Comparison of ENCODE assay signal across 8 mouse cellular contexts in genomic region chr5:125141525-125141880, GRCm38 (mm10). TPM values are rescaled to one million over a fixed set of nuclear protein-coding genes. Genes with fewer than 3 reads are reported as not detected.
A peak's percentile ranks its signal among the peaks of the same experiment; 100 is the strongest.
DNase-seq lines count a peak whose midpoint lies in the region; ATAC-seq lines count a peak whose summit lies in the region.

No protein-coding gene starts in this region.

- DNase-seq in embryo, embryonic 11.5 days (ENCODE audit: low read depth, low spot score): peak; percentile 53
- no peak for DNase-seq in embryo, embryonic 9.5 days (ENCODE audit: extremely low spot score)
- DNase-seq in ovary, postnatal 14 days (ENCODE audit: low spot score): peak; percentile 54
- no peak for DNase-seq in ovary, postnatal 36 days (ENCODE audit: low spot score)
- no peak for DNase-seq in hindbrain, embryonic 11.5 days (ENCODE audit: low spot score)
- peak; percentile 79 for DNase-seq in lung, postnatal 36 days
- no peak for DNase-seq in c-Kit-positive CD71-positive TER-119-positive erythroid progenitor cells, embryonic 14.5 days (ENCODE audit: low spot score)
- DNase-seq in cerebellum, adult 18-20 months: no peak

- no peak overlapping the region for H3K4me3 ChIP-seq in hindbrain, embryonic 11.5 days (ENCODE audit: low read depth, low read length)

- peak overlapping the region; percentile 46 for H3K4me2 ChIP-seq in hindbrain, embryonic 11.5 days (replicated peaks; ENCODE audit: low read depth, low read length)

- H3K9me3 ChIP-seq in hindbrain, embryonic 11.5 days (ENCODE audit: control insufficient read depth, low read length): no peaks in the 10 kb centered on the region

- peaks cover 46% of the 10 kb centered on the region for H3K4me1 ChIP-seq in hindbrain, embryonic 11.5 days (replicated peaks; ENCODE audit: control insufficient read depth, insufficient read depth, low read length)

- H3K27me3 ChIP-seq in hindbrain, embryonic 11.5 days (ENCODE audit: control insufficient read depth, insufficient read depth, low read length): no peaks in the 10 kb centered on the region

- H3K27ac ChIP-seq in hindbrain, embryonic 11.5 days (ENCODE audit: low read depth, low read length): peak overlapping the region; percentile 99

- 2% methylated on average over 7 of the region's 7 CpGs for WGBS in hindbrain, embryonic 11.5 days

- ATAC-seq in hindbrain, embryonic 11.5 days (ENCODE audit: low FRiP score): peak; percentile 76

- peak overlapping the region; percentile 44 for H3K9ac ChIP-seq in hindbrain, embryonic 11.5 days (ENCODE audit: low read depth, low read length)

- no peaks in the 10 kb centered on the region for H3K36me3 ChIP-seq in hindbrain, embryonic 11.5 days (ENCODE audit: control insufficient read depth, insufficient read depth, low read length)

RNA-seq across cellular contexts. Expression of gene Ncor2, which starts 37.5 kb away (rescaled TPM):
- polyA plus RNA-seq in hindbrain, embryonic 11.5 days (2014; fragmentation: Nextera tagmentation; extraction: Ambion mirVana): 14.5 and 21.2 TPM in 2 replicates

Comparison
In these comparisons a context has a peak if more than half of its experiments do, and no peak if none do; other contexts are left out.
1. DNase-seq: peak in embryo, embryonic 11.5 days (single experiment), ovary, postnatal 14 days (single experiment) and lung, postnatal 36 days (single experiment); none in embryo, embryonic 9.5 days (single experiment), ovary, postnatal 36 days (single experiment), hindbrain, embryonic 11.5 days (single experiment), c-Kit-positive CD71-positive TER-119-positive erythroid progenitor cells, embryonic 14.5 days (single experiment) and cerebellum, adult 18-20 months (0 of 2).